Mouse (Mus musculus): ENCODE measurements around the gene Adck2.

The Adck2 gene

GRCm38 (mm10) chr6:39573791-39574554 lies at the start of gene Adck2:
Gene Adck2, plus strand, starts transcription at chr6:39573873.
- peak; percentile 81 for DNase-seq (ENCODE audit: extremely low read depth, insufficient read length, low spot score)

GRCm38 (mm10) chr6:39526797-39527196 lies 46.9 kb upstream of the Adck2 start:
- no peak for DNase-seq (ENCODE audit: extremely low read depth, insufficient read length, low spot score)

- no peak for DNase-seq (ENCODE audit: extremely low read depth, insufficient read length, low spot score)
These were observed 46.3 kb upstream of the Adck2 start for GRCm38 (mm10) chr6:39527337-39527784.

GRCm38 (mm10) chr6:39527811-39528210 lies 45.9 kb upstream of the Adck2 start:
- DNase-seq (ENCODE audit: extremely low read depth, insufficient read length, low spot score) = no peak

GRCm38 (mm10) chr6:39528671-39529535 lies 44.8 kb upstream of the Adck2 start:
- DNase-seq (ENCODE audit: extremely low read depth, insufficient read length, low spot score) = no peak

- no peak for DNase-seq (ENCODE audit: extremely low read depth, insufficient read length, low spot score)
These were observed 38.7 kb upstream of the Adck2 start for GRCm38 (mm10) chr6:39534944-39535343.

GRCm38 (mm10) chr6:39536621-39537020 lies 37.1 kb upstream of the Adck2 start:
- no peak for DNase-seq (ENCODE audit: extremely low read depth, insufficient read length, low spot score)

GRCm38 (mm10) chr6:39537276-39537675 lies 36.4 kb upstream of the Adck2 start:
- no peak for DNase-seq (ENCODE audit: extremely low read depth, insufficient read length, low spot score)

GRCm38 (mm10) chr6:39538227-39538626 lies 35.4 kb upstream of the Adck2 start:
- DNase-seq (ENCODE audit: extremely low read depth, insufficient read length, low spot score) = no peak

GRCm38 (mm10) chr6:39539679-39540155 lies 34.0 kb upstream of the Adck2 start:
- DNase-seq (ENCODE audit: extremely low read depth, insufficient read length, low spot score) = no peak

- DNase-seq (ENCODE audit: extremely low read depth, insufficient read length, low spot score) = no peak
These were observed 33.1 kb upstream of the Adck2 start for GRCm38 (mm10) chr6:39540563-39540962.

- DNase-seq (ENCODE audit: extremely low read depth, insufficient read length, low spot score) = peak; percentile 54
These were observed 30.8 kb upstream of the Adck2 start for GRCm38 (mm10) chr6:39542631-39543597.

- DNase-seq (ENCODE audit: extremely low read depth, insufficient read length, low spot score) = no peak
These were observed 29.8 kb upstream of the Adck2 start for GRCm38 (mm10) chr6:39543769-39544420.

- no peak for DNase-seq (ENCODE audit: extremely low read depth, insufficient read length, low spot score)
These were observed 28.2 kb upstream of the Adck2 start for GRCm38 (mm10) chr6:39545474-39545873.

- DNase-seq (ENCODE audit: extremely low read depth, insufficient read length, low spot score) = no peak
These were observed 25.6 kb upstream of the Adck2 start for GRCm38 (mm10) chr6:39548030-39548429.

- no peak for DNase-seq (ENCODE audit: extremely low read depth, insufficient read length, low spot score)
These were observed 21.6 kb upstream of the Adck2 start for GRCm38 (mm10) chr6:39551981-39552636.

- DNase-seq (ENCODE audit: extremely low read depth, insufficient read length, low spot score) = no peak
These were observed 18.6 kb upstream of the Adck2 start for GRCm38 (mm10) chr6:39554888-39555647.

GRCm38 (mm10) chr6:39555648-39555945 lies 18.1 kb upstream of the Adck2 start:
- DNase-seq (ENCODE audit: extremely low read depth, insufficient read length, low spot score) = no peak
